1 mouse cellular context compared by ENCODE assay signal in the genomic region with DNA sequence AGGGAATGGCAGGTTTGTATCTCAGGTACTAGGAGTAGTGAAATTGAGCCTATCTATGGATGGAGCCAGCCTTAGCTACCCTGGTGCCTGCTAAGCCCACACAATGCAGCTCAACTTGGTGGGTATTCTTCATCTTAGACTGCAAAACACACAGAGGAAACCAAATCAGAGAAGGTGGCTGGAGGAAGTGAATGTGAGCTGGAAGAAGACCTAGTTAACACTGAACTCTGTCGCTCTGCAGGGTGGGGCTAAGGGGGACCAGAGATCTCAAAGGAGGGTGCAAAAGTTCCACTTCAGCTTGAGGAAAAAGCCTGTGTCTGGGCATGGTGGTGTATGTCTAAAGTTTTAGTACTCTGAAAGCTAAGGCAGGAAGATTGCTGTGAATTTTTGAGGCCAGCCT.
TF ChIP-seq lines count a peak whose summit lies in the region.

No protein-coding gene starts in this region.

TF ChIP-seq in CH12.LX, 34 proteins besides CTCF, POLR2A, EP300 and RAD21:
- TF ChIP-seq CHD1 (IDR thresholded peaks at IDR 0.05; ENCODE audit: low read depth, low read length) = no peak
- TF ChIP-seq POLR2AphosphoS2 (IDR thresholded peaks at IDR 0.05; ENCODE audit: low read depth, low read length) = no peak
- no peak for TF ChIP-seq HCFC1 (IDR thresholded peaks at IDR 0.05; ENCODE audit: low read depth, low read length)
- TF ChIP-seq MXI1 (IDR thresholded peaks at IDR 0.05; ENCODE audit: low read depth, low read length) = no peak
- no peak for TF ChIP-seq ZNF384 (IDR thresholded peaks at IDR 0.05; ENCODE audit: low read depth, low read length)
- TF ChIP-seq PAX5 (IDR thresholded peaks at IDR 0.05; ENCODE audit: low read length) = no peak
- no peak for TF ChIP-seq CHD2 (IDR thresholded peaks at IDR 0.05; ENCODE audit: low read length)
- no peak for TF ChIP-seq RCOR1 (conservative IDR thresholded peaks at IDR 0.05; ENCODE audit: low read depth, low read length)
- TF ChIP-seq MAFK (IDR thresholded peaks at IDR 0.05; ENCODE audit: insufficient replicate concordance, low read length) = no peak
- TF ChIP-seq UBTF (IDR thresholded peaks at IDR 0.05; ENCODE audit: low read depth, low read length) = no peak
- no peak for TF ChIP-seq SIN3A (IDR thresholded peaks at IDR 0.05; ENCODE audit: low read length)
- no peak for TF ChIP-seq ZMIZ1 (IDR thresholded peaks at IDR 0.05; ENCODE audit: low read depth, low read length)
- no peak for TF ChIP-seq SMC3 (IDR thresholded peaks at IDR 0.05; ENCODE audit: low read depth, low read length)
- TF ChIP-seq TCF12 (IDR thresholded peaks at IDR 0.05; ENCODE audit: low read depth, low read length) = no peak
- no peak for TF ChIP-seq MEF2A (IDR thresholded peaks at IDR 0.05; ENCODE audit: borderline replicate concordance, low read depth, low read length)
- TF ChIP-seq ZKSCAN1 (IDR thresholded peaks at IDR 0.05; ENCODE audit: borderline replicate concordance, low read depth, low read length) = no peak
